Mouse (Mus musculus) olfactory bulb, adult 2 months (tissue): Measurements from ENCODE around the gene Sh3tc1.

ENCODE experiments used
- CTCF ChIP-seq: fragments of 200-500 bp; IDR thresholded peaks from 2 replicates; pipeline ENCODE4 v1.5.1; 2012; ENCODE audit warnings: low read depth, mild to moderate bottlenecking, low read length, moderate library complexity; ENCODE audit not compliant: insufficient read depth
- POLR2A ChIP-seq: fragments of 200-500 bp; IDR thresholded peaks from 2 replicates; pipeline ENCODE4 v1.6.1; 2012; ENCODE audit warnings: mild to moderate bottlenecking, low read depth, low read length, moderate library complexity; ENCODE audit not compliant: insufficient read depth

- TF ChIP-seq CTCF (no peak), POLR2A (no peak)
Measured at GRCm38 (mm10) chr5:35741225-35741820, 1.5 kb upstream of the Sh3tc1 start.
